Mouse (Mus musculus) T-cell, adult 66 days (primary cell): ENCODE results near the gene Gm7029. TPM values are rescaled to one million over a fixed set of nuclear protein-coding genes. Genes with fewer than 3 reads are reported as not detected.

Experiments
- total RNA-seq, 2 experiments: library from RNA; stranded (reverse); gene quantifications; 3 replicates in 1 of 2; 4 replicates in 1 of 2; pipeline ENCODE4 v1.2.4; 2023

Gm7029 gene
- total RNA-seq: not detected

GRCm38 (mm10) chr17:33873537-33873936 lies at the start of gene Gm7029:
Gene Gm7029, plus strand, starts transcription at chr17:33873837.

GRCm38 (mm10) chr17:33824084-33824996 lies 49.3 kb upstream of the Gm7029 start, which contains the start of the genes Rps28 and Ndufa7:
Gene Rps28, minus strand, starts transcription at chr17:33824562.
Gene Ndufa7, plus strand, starts transcription at chr17:33824572.

GRCm38 (mm10) chr17:33842966-33843795 lies 30.5 kb upstream of the Gm7029 start, which contains the start of gene Cd320:
Gene Cd320, plus strand, starts transcription at chr17:33843091.

GRCm38 (mm10) chr17:33890533-33891059 lies 17.0 kb downstream of the Gm7029 start, which contains the start of gene Kifc1:
Gene Kifc1, minus strand, starts transcription at chr17:33890661.

DNA sequence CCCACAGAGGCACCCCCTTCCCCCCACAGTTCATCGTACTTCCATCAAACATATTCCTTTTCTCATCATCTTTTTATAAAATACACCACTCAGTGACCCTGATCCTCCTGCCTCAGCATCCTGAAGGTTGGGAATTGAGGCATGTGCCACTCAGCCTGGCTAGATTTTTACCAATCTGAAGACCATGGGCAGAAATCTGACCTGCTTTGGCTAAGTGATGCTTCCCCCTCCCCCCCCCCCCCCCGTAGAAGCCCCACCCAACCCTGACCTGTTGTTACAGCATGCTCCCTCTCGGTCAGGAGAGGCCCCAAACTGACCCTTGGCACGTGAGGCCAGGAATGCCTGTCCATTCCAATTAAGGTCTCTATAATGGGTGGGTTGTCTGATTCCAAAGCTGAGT lies 31.2 kb downstream of the Gm7029 start, which contains the start of gene Platr17:
Gene Platr17 (plus strand): TSS at position 301 of the 400 bp plus-strand sequence.

GRCm38 (mm10) chr17:33909077-33909868 lies 35.6 kb downstream of the Gm7029 start, which contains the start of gene Daxx:
Gene Daxx, plus strand, starts transcription at chr17:33909414.

DNA sequence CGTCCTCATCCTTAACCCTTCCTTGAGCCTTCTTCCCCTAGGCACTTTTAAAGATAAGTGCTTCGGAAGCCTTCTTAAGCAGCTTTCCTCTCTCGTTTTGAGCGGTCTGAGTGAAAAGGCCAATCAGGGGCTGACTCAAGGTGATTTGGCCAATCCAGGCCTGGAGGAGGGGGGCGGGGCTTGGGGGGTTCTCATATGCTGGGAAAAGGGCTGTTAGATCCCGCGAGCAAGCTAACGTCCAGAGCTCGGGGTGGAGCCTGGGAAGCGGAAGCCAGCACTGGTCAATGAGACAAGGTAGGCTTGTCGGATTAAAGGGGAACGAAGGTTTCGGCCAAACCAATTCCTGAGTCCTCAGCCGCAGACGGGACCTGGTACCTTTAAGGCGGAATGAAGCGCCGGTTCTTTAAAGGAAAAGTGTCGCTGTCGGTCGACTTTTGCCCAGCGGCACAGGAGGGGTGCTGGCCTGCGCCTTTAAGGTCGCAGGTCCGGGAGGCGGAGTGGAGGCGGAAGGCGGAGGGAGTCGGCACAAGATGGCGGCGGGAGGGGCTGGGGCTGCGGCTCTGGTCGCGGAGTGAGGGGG lies 42.1 kb downstream of the Gm7029 start, which contains the start of the genes Tapbp and Zbtb22:
Gene Tapbp (plus strand): TSS at position 229 of the 580 bp plus-strand sequence.
Gene Zbtb22 (plus strand): TSS at position 234 of the 580 bp plus-strand sequence.

Other genes with a start within 250 kb of the Gm7029 start
- gene Zfp414, start 244.7 kb upstream of the Gm7029 start, total RNA-seq: 10 to 100 TPM; 50.6 to 60.3 TPM
- gene Pram1, start 235.8 kb upstream of the Gm7029 start, total RNA-seq: 1 to 10 TPM; 2.7 to 3.1 TPM
- 100 to 1,000 TPM; 358 to 393 TPM for gene Hnrnpm, start 187.0 kb upstream of the Gm7029 start, total RNA-seq
- gene March2, start 155.2 kb upstream of the Gm7029 start, total RNA-seq: 10 to 100 TPM; 54.0 to 58.5 TPM
- gene Rab11b, start 113.3 kb upstream of the Gm7029 start, total RNA-seq: 100 to 1,000 TPM; 184 to 198 TPM
- gene Angptl4, start 92.0 kb upstream of the Gm7029 start, total RNA-seq: 1 to 10 TPM in 1 of 2 experiments, under 1 TPM in 1; 0.86 to 1.5 TPM
- 1 to 10 TPM; 1.2 TPM for gene Kank3, start 63.3 kb upstream of the Gm7029 start, total RNA-seq
- gene Rps28, start 49.3 kb upstream of the Gm7029 start, total RNA-seq: 1,000 to 10,000 TPM; 4,788 to 5,322 TPM
- 100 to 1,000 TPM; 126 to 127 TPM for gene Ndufa7, start 49.3 kb upstream of the Gm7029 start, total RNA-seq
- gene Cd320, start 30.7 kb upstream of the Gm7029 start, total RNA-seq: 10 to 100 TPM in 1 of 2 experiments, 1 to 10 TPM in 1; 8.5 to 10.7 TPM
- gene Kifc1, start 16.8 kb downstream of the Gm7029 start, total RNA-seq: 10 to 100 TPM in 1 of 2 experiments, 1 to 10 TPM in 1; 10.0 to 11.2 TPM
- gene Platr17, start 31.3 kb downstream of the Gm7029 start, total RNA-seq: under 1 TPM in 1 of 2 experiments, not detected in 1; 0.96 TPM
- 10 to 100 TPM; 71.8 to 76.6 TPM for gene Daxx, start 35.6 kb downstream of the Gm7029 start, total RNA-seq
- 100 to 1,000 TPM; 407 to 437 TPM for gene Tapbp, start 42.1 kb downstream of the Gm7029 start, total RNA-seq
- 10 to 100 TPM; 33.0 to 33.9 TPM for gene Zbtb22, start 42.1 kb downstream of the Gm7029 start, total RNA-seq
- 100 to 1,000 TPM; 153 to 181 TPM for gene Rgl2, start 55.7 kb downstream of the Gm7029 start, total RNA-seq
- 10 to 100 TPM; 65.1 to 71.1 TPM for gene Pfdn6, start 66.5 kb downstream of the Gm7029 start, total RNA-seq
- 10 to 100 TPM; 67.6 to 67.7 TPM for gene Wdr46, start 66.8 kb downstream of the Gm7029 start, total RNA-seq
- 10 to 100 TPM; 14.1 to 16.0 TPM for gene B3galt4, start 77.7 kb downstream of the Gm7029 start, total RNA-seq
- 10 to 100 TPM; 73.4 to 74.6 TPM for gene Vps52, start 82.0 kb downstream of the Gm7029 start, total RNA-seq
- 1,000 to 10,000 TPM; 2,139 to 2,167 TPM for gene Rps18, start 82.2 kb downstream of the Gm7029 start, total RNA-seq
- 1,000 to 10,000 TPM; 5,234 to 5,289 TPM for gene H2-K1, start 126.5 kb downstream of the Gm7029 start, total RNA-seq
- gene Ring1, start 150.8 kb downstream of the Gm7029 start, total RNA-seq: 10 to 100 TPM; 30.4 to 30.6 TPM
- 100 to 1,000 TPM; 117 to 150 TPM for gene H2-Ke6, start 154.2 kb downstream of the Gm7029 start, total RNA-seq
- gene Slc39a7, start 157.8 kb downstream of the Gm7029 start, total RNA-seq: 100 to 1,000 TPM; 100 to 103 TPM
- 100 to 1,000 TPM; 114 to 115 TPM for gene Rxrb, start 158.0 kb downstream of the Gm7029 start, total RNA-seq
- gene Col11a2, start 165.6 kb downstream of the Gm7029 start, total RNA-seq: 10 to 100 TPM; 19.8 to 27.5 TPM
- gene H2-Oa, start 218.5 kb downstream of the Gm7029 start, total RNA-seq: 1 to 10 TPM; 6.9 to 9.5 TPM
- 10 to 100 TPM; 25.1 to 25.8 TPM for gene H2-DMa, start 245.7 kb downstream of the Gm7029 start, total RNA-seq
- 100 to 1,000 TPM; 303 to 376 TPM for gene Brd2, start 248.8 kb downstream of the Gm7029 start, total RNA-seq